Mouse (Mus musculus): Measurements from ENCODE around the gene Fzd2. TPM values are rescaled to one million over a fixed set of nuclear protein-coding genes. Genes with fewer than 3 reads are reported as not detected.
A peak's percentile ranks its signal among the peaks of the same experiment; 100 is the strongest.

The Fzd2 gene
- polyA plus RNA-seq, 1 experiment from 2014 or later, result 0.22 TPM

DNA sequence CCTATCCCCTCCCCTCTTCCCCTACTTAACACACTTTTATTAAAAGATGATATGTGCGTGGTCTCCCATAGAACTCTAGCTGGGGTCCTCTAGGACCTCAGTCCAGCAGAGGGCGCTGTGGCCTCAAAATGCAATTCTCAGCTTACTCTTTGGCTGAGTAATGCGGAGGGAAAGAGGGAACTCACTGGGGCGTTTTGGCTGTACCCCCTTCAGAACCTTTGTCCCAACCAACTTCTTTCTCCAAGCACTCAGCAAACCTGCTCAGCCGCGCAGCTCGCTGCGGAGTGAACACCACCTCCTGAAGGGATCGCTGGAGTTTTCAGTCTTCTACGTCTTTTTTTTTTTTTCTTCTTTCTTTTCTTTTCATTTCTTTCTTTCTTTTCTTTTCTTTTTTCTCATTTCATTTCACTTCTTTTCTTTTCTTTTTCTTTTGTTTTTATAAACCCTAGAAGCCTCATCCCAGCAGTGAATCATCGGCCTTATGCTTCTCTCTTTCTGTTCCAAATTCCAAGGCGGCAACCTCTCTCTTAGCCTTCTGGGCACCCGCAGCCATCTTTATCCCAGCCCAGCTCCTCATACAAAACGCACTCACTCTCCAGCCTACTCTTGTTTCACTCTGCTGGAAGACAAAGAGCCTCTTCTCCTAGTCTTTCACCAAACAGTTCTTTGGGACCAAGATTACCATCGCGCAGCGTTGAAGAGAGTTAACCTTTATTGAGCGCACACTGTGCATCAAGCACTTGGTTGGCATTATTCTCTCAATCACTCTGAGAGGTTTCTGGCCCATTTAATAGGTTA is 31.1 kb upstream of the Fzd2 start:
- ATAC-seq (peak; percentile 68), DNase-seq (peak; percentile 89)
- H3K4me2 ChIP-seq (ENCODE audit: low read depth, low read length), result peak overlapping the region; percentile 83
- no peaks in the 10 kb centered on the region for H3K9me3 ChIP-seq (ENCODE audit: low read length)
- WGBS (ENCODE audit: insufficient replicate concordance), result 16% methylated on average over 18 of the region's 18 CpGs
- H3K4me1 ChIP-seq (ENCODE audit: insufficient read depth), result no peaks in the 10 kb centered on the region
- H3K36me3 ChIP-seq (replicated peaks; ENCODE audit: insufficient read depth, low read length), result no peaks in the 10 kb centered on the region
- H3K9ac ChIP-seq (replicated peaks), result peak overlapping the region; percentile 52
- peaks cover 16% of the 10 kb centered on the region for H3K27me3 ChIP-seq (ENCODE audit: insufficient read depth, low read length)
- H3K4me3 ChIP-seq (ENCODE audit: low read depth, low read length), result peak overlapping the region; percentile 50
- H3K27ac ChIP-seq (ENCODE audit: low read depth), result no peak overlapping the region
- TF ChIP-seq EP300 (IDR thresholded peaks at IDR 0.05; ENCODE audit: low read depth) (no peak), CTCF (IDR thresholded peaks at IDR 0.05; ENCODE audit: low read depth) (peak; percentile 90)

DNA sequence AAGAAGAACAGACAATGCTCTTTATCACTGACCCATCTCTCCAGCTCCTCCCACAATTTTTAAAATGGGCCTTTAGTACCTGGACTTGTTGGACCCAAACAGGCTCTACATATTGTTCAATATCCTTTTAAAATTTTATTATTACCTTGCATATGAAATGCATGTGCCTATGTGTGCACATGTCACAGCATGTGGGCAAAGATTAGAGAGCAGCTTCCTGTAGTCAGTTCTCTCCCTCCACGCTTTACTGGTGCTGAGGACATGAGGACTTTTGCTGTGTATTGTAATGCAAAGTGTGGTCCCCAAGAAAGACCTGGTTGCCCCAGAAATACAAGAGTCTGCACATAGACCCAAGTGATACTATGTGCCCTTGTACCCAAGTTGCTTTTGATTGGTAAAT is 29.2 kb upstream of the Fzd2 start:
- WGBS (ENCODE audit: insufficient replicate concordance), result 43% methylated on average over 1 of the region's 1 CpGs
- no peak for TF ChIP-seq EP300 (IDR thresholded peaks at IDR 0.05; ENCODE audit: low read depth)
- no peak for TF ChIP-seq CTCF (IDR thresholded peaks at IDR 0.05; ENCODE audit: low read depth)
- Histone ChIP-seq H3K4me1 (ENCODE audit: insufficient read depth) (no peaks in the 10 kb centered on the region), H3K4me3 (ENCODE audit: low read depth, low read length) (no peak overlapping the region), H3K27me3 (ENCODE audit: insufficient read depth, low read length) (peaks cover 26% of the 10 kb centered on the region), H3K27ac (ENCODE audit: low read depth) (no peak overlapping the region), H3K9me3 (ENCODE audit: low read length) (no peaks in the 10 kb centered on the region), H3K9ac (replicated peaks) (no peak overlapping the region), H3K36me3 (replicated peaks; ENCODE audit: insufficient read depth, low read length) (no peaks in the 10 kb centered on the region), H3K4me2 (ENCODE audit: low read depth, low read length) (no peak overlapping the region)
- DNase-seq (no peak), ATAC-seq (no peak)

DNA sequence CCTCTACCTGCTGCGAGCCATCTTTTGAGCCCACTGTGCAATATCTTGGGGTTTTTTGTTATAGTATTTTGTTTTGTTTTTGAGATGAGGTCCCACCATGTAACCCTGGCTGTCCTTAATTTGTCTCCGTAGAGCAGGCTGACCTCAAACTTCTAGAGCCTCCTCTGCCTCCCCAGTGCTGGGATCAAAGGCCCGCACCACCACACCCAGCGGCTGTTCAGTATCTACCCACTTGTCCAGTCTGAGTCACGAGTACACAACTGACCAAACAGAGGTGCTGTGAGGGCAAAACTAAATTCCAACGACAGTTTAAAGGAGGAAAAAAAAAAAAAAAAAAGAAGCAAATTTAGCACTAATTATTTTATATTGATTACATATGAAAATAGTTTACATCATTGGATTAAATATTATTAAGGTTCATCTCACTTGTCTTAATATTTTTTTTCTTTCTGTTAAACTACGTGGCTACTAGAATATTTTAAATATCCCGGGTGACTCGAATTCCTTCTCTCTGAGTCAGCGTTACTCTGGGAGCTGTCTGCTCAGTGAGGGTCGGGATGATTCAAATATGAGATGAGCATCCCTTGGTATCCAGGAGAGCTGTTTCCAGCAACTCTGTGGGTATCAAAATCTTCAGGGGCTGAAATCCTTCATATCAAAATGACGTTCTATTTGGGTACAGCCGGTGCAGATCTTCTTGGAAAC is 28.0 kb upstream of the Fzd2 start:
- Histone ChIP-seq H3K9me3 (ENCODE audit: low read length) (no peaks in the 10 kb centered on the region), H3K36me3 (replicated peaks; ENCODE audit: insufficient read depth, low read length) (no peaks in the 10 kb centered on the region), H3K27ac (ENCODE audit: low read depth) (no peak overlapping the region), H3K27me3 (ENCODE audit: insufficient read depth, low read length) (peaks cover 31% of the 10 kb centered on the region), H3K4me3 (ENCODE audit: low read depth, low read length) (no peak overlapping the region), H3K9ac (replicated peaks) (no peak overlapping the region), H3K4me1 (ENCODE audit: insufficient read depth) (no peaks in the 10 kb centered on the region), H3K4me2 (ENCODE audit: low read depth, low read length) (no peak overlapping the region)
- ATAC-seq, result no peak
- 64% methylated on average over 13 of the region's 13 CpGs for WGBS (ENCODE audit: insufficient replicate concordance)
- no peak for DNase-seq
- no peak for TF ChIP-seq CTCF (IDR thresholded peaks at IDR 0.05; ENCODE audit: low read depth)
- TF ChIP-seq EP300 (IDR thresholded peaks at IDR 0.05; ENCODE audit: low read depth), result no peak

DNA sequence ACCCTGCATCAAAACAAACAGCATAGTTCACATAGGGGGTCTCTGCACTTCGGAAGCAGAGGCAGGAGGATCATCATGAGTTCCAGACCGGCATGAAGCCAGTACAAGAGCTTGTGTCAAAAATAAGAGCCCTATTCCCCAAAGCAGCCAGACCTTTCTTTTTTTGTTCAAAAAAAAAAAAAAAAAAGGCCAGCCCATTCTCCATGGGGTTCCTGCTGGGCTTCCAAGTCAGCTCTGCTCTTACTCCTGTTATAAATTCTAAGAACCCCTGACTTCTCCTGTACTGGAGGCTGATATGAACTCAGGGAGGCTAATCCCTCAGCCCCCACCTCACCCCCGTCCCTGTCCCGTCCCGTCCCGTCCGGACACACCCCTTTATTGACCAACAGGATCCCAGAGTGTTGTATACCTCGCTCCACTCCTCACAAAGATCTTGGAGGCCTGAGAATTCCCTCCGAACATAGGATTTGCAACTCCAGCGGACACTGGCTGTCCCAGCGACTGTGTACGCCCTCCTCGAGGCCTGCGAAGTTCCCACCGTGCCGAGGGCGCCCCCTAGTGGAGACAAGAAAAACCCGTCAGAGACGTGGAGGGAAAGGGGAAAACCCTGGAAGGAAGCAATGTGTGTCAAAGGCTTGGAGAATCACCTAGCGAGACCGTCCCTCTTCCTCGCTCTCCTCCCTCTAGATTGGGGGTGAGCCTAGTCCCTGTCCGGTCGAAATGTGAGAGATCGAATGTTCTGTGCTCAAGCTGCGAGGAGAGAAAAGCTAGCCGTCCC is 25.7 kb upstream of the Fzd2 start:
- ATAC-seq, result peak; percentile 72
- H3K27me3 ChIP-seq (ENCODE audit: insufficient read depth, low read length), result peaks cover 37% of the 10 kb centered on the region

DNA sequence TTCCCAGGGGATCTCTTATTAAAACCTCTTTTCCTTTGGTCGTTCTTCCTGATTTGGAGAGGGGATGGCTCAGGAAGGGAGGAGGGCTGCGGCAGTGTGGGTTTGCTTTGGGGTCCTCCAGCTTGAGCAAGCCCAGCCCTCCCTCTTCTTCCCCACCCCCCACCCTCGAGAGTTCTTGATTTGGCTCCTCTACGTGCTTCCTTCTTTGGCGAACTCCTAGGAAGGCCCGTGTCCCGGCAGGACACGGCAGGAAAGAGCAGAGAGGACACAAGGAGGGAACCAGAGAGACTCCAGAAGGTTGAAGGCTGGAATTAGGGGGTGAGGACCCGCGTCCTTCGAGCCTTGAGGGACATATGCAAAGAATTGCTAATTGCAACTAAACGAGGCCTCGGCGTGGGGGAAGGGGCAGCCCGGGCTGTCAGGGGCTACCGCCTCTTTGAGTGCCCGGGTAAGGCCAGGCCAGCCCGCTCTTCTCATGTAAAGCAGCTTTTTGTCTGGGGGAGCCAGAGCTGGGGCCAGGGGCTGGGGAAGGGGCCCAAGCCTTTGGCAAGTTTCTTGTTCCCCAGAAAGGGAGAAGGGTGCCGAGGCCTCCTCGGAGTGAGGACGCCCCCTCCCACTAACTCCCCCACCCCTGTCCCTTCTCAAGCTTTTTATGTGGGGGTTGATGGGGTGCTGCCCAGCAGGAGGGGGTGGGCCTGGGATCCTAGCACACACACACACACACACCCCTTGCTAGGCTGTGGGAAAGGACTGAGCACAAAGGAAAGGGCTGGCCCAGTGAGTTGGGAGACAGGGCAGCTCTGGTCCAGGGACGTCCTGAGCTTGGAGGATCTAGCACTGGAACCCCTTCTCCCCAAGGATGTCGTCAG is 24.8 kb upstream of the Fzd2 start, which contains the start of gene Gm11627:
TSS of gene Gm11627 (minus strand) at position 297 of the 869 bp plus-strand sequence.
- ATAC-seq (no peak), DNase-seq (no peak)
- H3K4me2 ChIP-seq (ENCODE audit: low read depth, low read length), result peak within 1 kb of the TSS; percentile 49
- no peaks in the 10 kb centered on the region for H3K9me3 ChIP-seq (ENCODE audit: low read length)
- H3K27ac ChIP-seq (ENCODE audit: low read depth), result peak within 1 kb of the TSS; percentile 34; the same call in 1 of the 2 replicates
- 28% methylated on average over 23 of the region's 23 CpGs for WGBS (ENCODE audit: insufficient replicate concordance)
- no peak for TF ChIP-seq EP300 (IDR thresholded peaks at IDR 0.05; ENCODE audit: low read depth)
- TF ChIP-seq CTCF (IDR thresholded peaks at IDR 0.05; ENCODE audit: low read depth), result no peak
- no peaks in the 10 kb centered on the region for H3K4me1 ChIP-seq (ENCODE audit: insufficient read depth)
- no peaks in the 10 kb centered on the region for H3K36me3 ChIP-seq (replicated peaks; ENCODE audit: insufficient read depth, low read length)
- no peak within 1 kb of the TSS for H3K9ac ChIP-seq (replicated peaks)
- peak within 1 kb of the TSS; percentile 13 for H3K4me3 ChIP-seq (ENCODE audit: low read depth, low read length)
- H3K27me3 ChIP-seq (ENCODE audit: insufficient read depth, low read length), result peaks cover 34% of the 10 kb centered on the region

More for the DNA sequence above, 25.7 kb upstream of the Fzd2 start:
- H3K9me3 ChIP-seq (ENCODE audit: low read length), result no peaks in the 10 kb centered on the region
- no peak overlapping the region for H3K27ac ChIP-seq (ENCODE audit: low read depth)
- no peaks in the 10 kb centered on the region for H3K4me1 ChIP-seq (ENCODE audit: insufficient read depth)
- DNase-seq, result peak; percentile 89
- no peak overlapping the region for H3K9ac ChIP-seq (replicated peaks)
- H3K4me3 ChIP-seq (ENCODE audit: low read depth, low read length), result peak overlapping the region; percentile 13
- WGBS (ENCODE audit: insufficient replicate concordance), result 8% methylated on average over 27 of the region's 27 CpGs
- TF ChIP-seq CTCF (IDR thresholded peaks at IDR 0.05; ENCODE audit: low read depth), result peak; percentile 99
- TF ChIP-seq EP300 (IDR thresholded peaks at IDR 0.05; ENCODE audit: low read depth), result no peak
- peak overlapping the region; percentile 49 for H3K4me2 ChIP-seq (ENCODE audit: low read depth, low read length)
- no peaks in the 10 kb centered on the region for H3K36me3 ChIP-seq (replicated peaks; ENCODE audit: insufficient read depth, low read length)
